Mouse (Mus musculus) stomach, postnatal 0 days (tissue): ENCODE measurements at regions not wholly inside any gene's neighbourhood (a gene's known extent, or its start where the extent isn't known, plus 50 kb on each side); places are given as distances from the start of the nearest gene placed in this dataset.

Experiments
- CTCF ChIP-seq: IDR thresholded peaks from 2 replicates; pipeline ENCODE4 v1.5.1; 2016; ENCODE audit warnings: antibody characterized with exemption, low read depth, mild to moderate bottlenecking, moderate library complexity
- EP300 ChIP-seq: optimal IDR thresholded peaks from 2 replicates; pipeline ENCODE3; 2016; ENCODE audit warnings: antibody characterized with exemption

DNA sequence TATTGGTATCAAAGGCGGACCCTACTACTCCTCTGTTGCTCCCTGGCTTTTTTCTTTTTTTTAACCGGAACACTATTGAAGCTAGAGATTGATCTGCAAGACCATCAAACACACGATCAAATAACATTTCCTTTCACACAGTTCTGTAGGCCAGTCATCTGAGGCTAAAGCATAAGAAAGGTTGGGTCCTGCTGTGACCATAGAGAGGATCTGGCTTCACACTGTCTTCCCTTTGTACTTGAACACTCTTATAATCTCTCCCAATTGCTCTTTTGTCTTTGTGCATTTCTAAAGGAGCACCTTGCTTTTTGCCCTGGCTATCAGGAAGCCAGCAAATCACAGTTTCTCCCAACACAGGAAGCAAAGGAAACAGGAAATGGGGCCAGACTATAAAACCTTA, 76.8 kb upstream of the Zcchc13 start:
- TF ChIP-seq CTCF (no peak), EP300 (no peak)
